In genomic region chr17:12076816-12077215, GRCm38 (mm10) we compare ENCODE assay signal across 28 mouse cellular contexts. TPM values are rescaled to one million over a fixed set of nuclear protein-coding genes. Genes with fewer than 3 reads are reported as not detected.
DNase-seq lines count a peak whose midpoint lies in the region; ATAC-seq and TF ChIP-seq lines count a peak whose summit lies in the region.
"Had no signal": no experiment of that assay in that cellular context is flagged by ENCODE, and none has a peak within 500 bp of the region (broad histone marks: within the 10 kb centered on the region; RNA-seq: fewer than 3 reads in every experiment).

No protein-coding gene starts in this region.

- no peak overlapping the region for H3K4me3 ChIP-seq in hindbrain, embryonic 11.5 days (ENCODE audit: low read depth, low read length)
- H3K4me3 ChIP-seq in hindbrain, postnatal 0 days (ENCODE audit: low read length), result no peak overlapping the region
- H3K4me3 ChIP-seq: forebrain, embryonic 10.5 days; forebrain, embryonic 13.5 days; heart, adult 2 months; heart, embryonic 15.5 days; hindbrain, embryonic 12.5 days had no signal

- H3K27me3 ChIP-seq in hindbrain, embryonic 11.5 days (ENCODE audit: control insufficient read depth, insufficient read depth, low read length), result no peaks in the 10 kb centered on the region
- no peaks in the 10 kb centered on the region for H3K27me3 ChIP-seq in hindbrain, postnatal 0 days (ENCODE audit: insufficient read depth, low read length)
- H3K27me3 ChIP-seq: forebrain, embryonic 13.5 days; heart, embryonic 15.5 days; hindbrain, embryonic 12.5 days had no signal

- H3K4me2 ChIP-seq in hindbrain, embryonic 11.5 days (replicated peaks; ENCODE audit: low read depth, low read length), result no peak overlapping the region
- no peak overlapping the region for H3K4me2 ChIP-seq in hindbrain, postnatal 0 days (ENCODE audit: low read depth, low read length)
- H3K4me2 ChIP-seq: forebrain, embryonic 13.5 days; heart, embryonic 11.5 days; heart, embryonic 15.5 days; hindbrain, embryonic 12.5 days had no signal

- H3K27ac ChIP-seq in hindbrain, embryonic 11.5 days (ENCODE audit: low read depth, low read length), result no peak overlapping the region
- no peak overlapping the region for H3K27ac ChIP-seq in hindbrain, postnatal 0 days
- H3K27ac ChIP-seq: forebrain, embryonic 10.5 days; forebrain, embryonic 13.5 days; heart, adult 2 months; heart, embryonic 15.5 days; hindbrain, embryonic 12.5 days had no signal

- no peak for ATAC-seq in hindbrain, embryonic 11.5 days (ENCODE audit: low FRiP score)
- no peak for ATAC-seq in hindbrain, postnatal 0 days
- ATAC-seq: forebrain, embryonic 13.5 days; forebrain, embryonic 16.5 days; hindbrain, embryonic 16.5 days; inflammation-experienced regulatory T-cells, adult 6 months; intestine, embryonic 16.5 days had no signal

- 37% methylated on average over 2 of the region's 2 CpGs for WGBS in hindbrain, embryonic 11.5 days
- 55% methylated on average over 2 of the region's 2 CpGs for WGBS in hindbrain, postnatal 0 days

- DNase-seq in embryo, embryonic 10 days (ENCODE audit: low spot score), result peak; percentile 35
- DNase-seq in embryo, embryonic 9.5 days (ENCODE audit: extremely low spot score), result no peak
- DNase-seq in hindbrain, embryonic 11.5 days (ENCODE audit: low spot score), result peak; percentile 4
- no peak for DNase-seq in hindbrain, postnatal 0 days (ENCODE audit: low spot score)
- peak; percentile 79 for DNase-seq in R1 (ENCODE audit: low read depth, low spot score)
- DNase-seq in embryo, embryonic 11 days, result peak; percentile 9
- no peak for DNase-seq in thymus, adult 18-20 months
- DNase-seq in left cerebral cortex, adult 9 months (ENCODE audit: low spot score in 2 of 2), result no peak
- DNase-seq: adrenal gland, postnatal 14 days; cerebellum, adult 11-12 months; cerebellum, adult 8-10 months; cerebellum, postnatal 10 days; cerebellum, postnatal 36 days; gastrocnemius, postnatal 10 days; gastrocnemius, postnatal 36 days; heart, adult 2 months; heart, postnatal 10 days; heart, postnatal 36 days; kidney, adult 18-20 months had no signal

- no peak overlapping the region for H3K9ac ChIP-seq in hindbrain, embryonic 11.5 days (ENCODE audit: low read depth, low read length)
- H3K9ac ChIP-seq in hindbrain, postnatal 0 days (replicated peaks; ENCODE audit: low read length), result no peak overlapping the region
- H3K9ac ChIP-seq: forebrain, embryonic 13.5 days; heart, embryonic 15.5 days; hindbrain, embryonic 12.5 days had no signal

- TF ChIP-seq CTCF in hindbrain, postnatal 0 days (IDR thresholded peaks at IDR 0.05; ENCODE audit: low read depth), result no peak

- H3K9me3 ChIP-seq in hindbrain, embryonic 11.5 days (ENCODE audit: control insufficient read depth, low read length), result no peaks in the 10 kb centered on the region
- no peaks in the 10 kb centered on the region for H3K9me3 ChIP-seq in hindbrain, postnatal 0 days (ENCODE audit: low read length)
- H3K9me3 ChIP-seq: forebrain, embryonic 13.5 days; heart, embryonic 15.5 days; hindbrain, embryonic 12.5 days had no signal

- no peaks in the 10 kb centered on the region for H3K4me1 ChIP-seq in hindbrain, embryonic 11.5 days (replicated peaks; ENCODE audit: control insufficient read depth, insufficient read depth, low read length)
- no peaks in the 10 kb centered on the region for H3K4me1 ChIP-seq in hindbrain, postnatal 0 days (ENCODE audit: insufficient read depth, low read length)
- H3K4me1 ChIP-seq: heart, embryonic 15.5 days had no signal

- H3K36me3 ChIP-seq in hindbrain, embryonic 11.5 days (ENCODE audit: control insufficient read depth, insufficient read depth, low read length), result no peaks in the 10 kb centered on the region
- H3K36me3 ChIP-seq in hindbrain, postnatal 0 days (ENCODE audit: insufficient read depth, low read length), result no peaks in the 10 kb centered on the region
- H3K36me3 ChIP-seq: forebrain, embryonic 10.5 days; heart, embryonic 15.5 days; hindbrain, embryonic 12.5 days had no signal

RNA-seq across cellular contexts. Expression of gene Agpat4, which starts 41.7 kb away (rescaled TPM):
- 23.9 and 28.5 TPM in 2 replicates for polyA plus RNA-seq in hindbrain, embryonic 11.5 days (2014; fragmentation: Nextera tagmentation; extraction: Ambion mirVana)
- total RNA-seq in hindbrain, postnatal 0 days (2014; rRNA removed), result 53.6 and 59.3 TPM in 2 replicates
- 56.6 and 61.5 TPM in 2 replicates for polyA plus RNA-seq in hindbrain, postnatal 0 days (2015; fragmentation: Nextera tagmentation; extraction: Ambion mirVana)

Comparison
In these comparisons a context has a peak if more than half of its experiments do, and no peak if none do; other contexts are left out.
1. DNase-seq: peak in embryo, embryonic 10 days (single experiment), hindbrain, embryonic 11.5 days (single experiment), R1 (single experiment) and embryo, embryonic 11 days (single experiment); none in embryo, embryonic 9.5 days (single experiment), hindbrain, postnatal 0 days (single experiment), thymus, adult 18-20 months (0 of 2) and left cerebral cortex, adult 9 months (0 of 2).